Mouse (Mus musculus) stomach, embryonic 14.5 days (tissue): ENCODE measurements around the gene Fras1. TPM values are rescaled to one million over a fixed set of nuclear protein-coding genes. Genes with fewer than 3 reads are reported as not detected.

Experiments
- ATAC-seq: fragments of 200-750 bp; cut with Nextera tagmentation; 2 replicates; pipeline ENCODE4 v1.8.0; 2017; ENCODE audit warnings: low read depth, moderate TSS enrichment; ENCODE audit not compliant: insufficient number of reproducible peaks, insufficient read depth, low FRiP score
- H3K27ac ChIP-seq: fragments of 300-500 bp; sonication (generic); 2 replicates; pipeline ENCODE4 v1.5.1; 2014; ENCODE audit warnings: mild to moderate bottlenecking, low read length, moderate library complexity, mixed read lengths
- H3K27me3 ChIP-seq: fragments of 300-500 bp; sonication (generic); 2 replicates; pipeline ENCODE4 v1.6.1; 2014; ENCODE audit warnings: low read length, control low read depth, mixed read lengths; ENCODE audit not compliant: control insufficient read depth, insufficient read depth
- H3K36me3 ChIP-seq: fragments of 300-500 bp; sonication (generic); 2 replicates; pipeline ENCODE4 v1.6.1; 2014; ENCODE audit warnings: mild to moderate bottlenecking, control low read depth, low read length, moderate library complexity, mixed read lengths; ENCODE audit not compliant: control insufficient read depth, insufficient read depth
- H3K4me1 ChIP-seq: fragments of 300-500 bp; sonication (generic); 2 replicates; pipeline ENCODE4 v1.6.1; 2014; ENCODE audit warnings: low read length, control low read depth, mixed read lengths; ENCODE audit not compliant: control insufficient read depth, insufficient read depth
- H3K4me2 ChIP-seq: fragments of 300-500 bp; sonication (generic); replicated peaks from 2 replicates; pipeline ENCODE4 v1.6.1; 2014; ENCODE audit warnings: low read depth, low read length, control low read depth
- H3K4me3 ChIP-seq: fragments of 300-500 bp; sonication (generic); 2 replicates; pipeline ENCODE4 v1.5.1; 2014; ENCODE audit warnings: low read depth, low read length, control low read depth
- H3K9ac ChIP-seq: fragments of 300-500 bp; sonication (generic); replicated peaks from 2 replicates; pipeline ENCODE4 v1.6.1; 2014; ENCODE audit warnings: low read depth, mild to moderate bottlenecking, control low read depth, low read length, moderate library complexity, mixed read lengths
- H3K9me3 ChIP-seq: fragments of 300-500 bp; sonication (generic); 2 replicates; pipeline ENCODE4 v1.6.1; 2016; ENCODE audit warnings: low read depth, low read length, control low read depth; ENCODE audit not compliant: control insufficient read depth
- WGBS: fragments of 180-500 bp; shearing (Covaris S2); extraction: QIAGEN DNeasy Blood & Tissue Kit; methylation state at CpG from one replicate; pipeline ENCODE4 v1.1.7; 2014; 5-methylcytosine and 5-hydroxymethylcytosine counted together
- polyA plus RNA-seq: library from polyadenylated mRNA; unstranded; fragments of >200 nt; fragmentation: Nextera tagmentation; extraction: Ambion mirVana; gene quantifications from 2 replicates; pipeline ENCODE4 v1.2.1, GENCODE M21; 2014

Gene Fras1
- polyA plus RNA-seq, 1 experiment from 2014 or later = 64.2 TPM

- 82% methylated on average over 2 of the region's 2 CpGs for WGBS
- no peak overlapping the region for H3K4me2 ChIP-seq
- ATAC-seq = no peak
These were observed 246.5 kb downstream of the Fras1 start for GRCm38 (mm10) chr5:96620209-96620608.

DNA sequence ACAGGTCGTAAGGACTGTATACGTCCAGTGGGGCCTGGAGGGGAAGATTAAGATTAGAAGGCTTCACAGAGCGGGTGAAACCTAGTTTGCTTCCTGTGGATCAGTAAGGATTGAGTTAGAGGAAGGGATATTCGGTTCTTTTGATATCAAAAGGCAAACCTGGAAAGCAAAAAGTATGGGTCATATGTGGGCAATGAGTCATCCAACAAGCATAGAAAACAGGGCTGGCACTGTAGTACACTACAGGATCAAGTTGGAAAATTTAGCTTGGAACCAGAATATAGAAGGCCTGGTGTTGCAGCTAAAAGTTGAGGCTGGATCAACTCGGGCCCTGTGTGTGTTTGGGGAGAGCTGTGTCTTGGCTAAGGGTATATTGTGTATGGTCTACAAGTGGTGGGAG, 246.9 kb downstream of the Fras1 start:
- ATAC-seq = no peak
- Histone ChIP-seq H3K9ac (no peak overlapping the region), H3K27ac (no peak overlapping the region), H3K4me1 (no peaks in the 10 kb centered on the region; the same call in 1 of the 2 replicates), H3K4me3 (no peak overlapping the region), H3K4me2 (no peak overlapping the region), H3K27me3 (no peaks in the 10 kb centered on the region), H3K9me3 (no peaks in the 10 kb centered on the region), H3K36me3 (no peaks in the 10 kb centered on the region)
- 79% methylated on average over 5 of the region's 5 CpGs for WGBS

More at GRCm38 (mm10) chr5:96620209-96620608, 246.5 kb downstream of the Fras1 start:
- Histone ChIP-seq H3K27ac (no peak overlapping the region), H3K36me3 (no peaks in the 10 kb centered on the region), H3K4me1 (no peaks in the 10 kb centered on the region; the same call in 1 of the 2 replicates), H3K9me3 (no peaks in the 10 kb centered on the region), H3K9ac (no peak overlapping the region), H3K27me3 (no peaks in the 10 kb centered on the region), H3K4me3 (no peak overlapping the region)

GRCm38 (mm10) chr5:96622604-96623352, 249.0 kb downstream of the Fras1 start:
- peak overlapping the region; percentile 39; the same call in 1 of the 2 replicates for H3K27ac ChIP-seq
- H3K36me3 ChIP-seq = no peaks in the 10 kb centered on the region
- no peak overlapping the region for H3K4me3 ChIP-seq
- no peaks in the 10 kb centered on the region for H3K9me3 ChIP-seq
- no peaks in the 10 kb centered on the region; the same call in 1 of the 2 replicates for H3K4me1 ChIP-seq
- WGBS = 20% methylated on average over 5 of the region's 5 CpGs
- no peaks in the 10 kb centered on the region for H3K27me3 ChIP-seq
- no peak overlapping the region for H3K4me2 ChIP-seq
- peak; percentile 63; the same call in 1 of the 2 replicates for ATAC-seq
- H3K9ac ChIP-seq = no peak overlapping the region

DNA sequence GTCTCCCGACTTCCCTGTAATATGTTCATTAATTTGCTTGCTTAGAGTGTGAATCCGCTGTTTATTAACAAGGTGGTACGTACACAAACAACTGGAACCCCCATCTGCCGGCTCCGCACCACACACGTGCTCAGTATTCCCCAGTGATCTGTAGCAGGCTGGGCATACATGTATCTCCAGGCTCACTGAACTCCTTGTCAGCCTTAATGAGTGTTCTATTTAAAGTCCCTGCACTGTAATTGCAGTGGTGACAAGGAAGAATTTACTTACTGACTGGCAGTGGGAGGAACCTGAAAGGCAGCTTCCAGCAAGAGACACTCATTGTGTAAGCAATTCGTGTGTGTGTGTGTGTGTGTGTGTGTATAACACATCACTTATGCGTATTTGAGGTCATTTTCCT, 256.1 kb downstream of the Fras1 start:
- ATAC-seq = no peak
- WGBS = 69% methylated on average over 8 of the region's 8 CpGs
- Histone ChIP-seq H3K36me3 (no peaks in the 10 kb centered on the region), H3K27ac (no peak overlapping the region), H3K4me3 (no peak overlapping the region), H3K4me2 (no peak overlapping the region), H3K9me3 (no peaks in the 10 kb centered on the region), H3K9ac (no peak overlapping the region), H3K4me1 (no peaks in the 10 kb centered on the region), H3K27me3 (no peaks in the 10 kb centered on the region)

DNA sequence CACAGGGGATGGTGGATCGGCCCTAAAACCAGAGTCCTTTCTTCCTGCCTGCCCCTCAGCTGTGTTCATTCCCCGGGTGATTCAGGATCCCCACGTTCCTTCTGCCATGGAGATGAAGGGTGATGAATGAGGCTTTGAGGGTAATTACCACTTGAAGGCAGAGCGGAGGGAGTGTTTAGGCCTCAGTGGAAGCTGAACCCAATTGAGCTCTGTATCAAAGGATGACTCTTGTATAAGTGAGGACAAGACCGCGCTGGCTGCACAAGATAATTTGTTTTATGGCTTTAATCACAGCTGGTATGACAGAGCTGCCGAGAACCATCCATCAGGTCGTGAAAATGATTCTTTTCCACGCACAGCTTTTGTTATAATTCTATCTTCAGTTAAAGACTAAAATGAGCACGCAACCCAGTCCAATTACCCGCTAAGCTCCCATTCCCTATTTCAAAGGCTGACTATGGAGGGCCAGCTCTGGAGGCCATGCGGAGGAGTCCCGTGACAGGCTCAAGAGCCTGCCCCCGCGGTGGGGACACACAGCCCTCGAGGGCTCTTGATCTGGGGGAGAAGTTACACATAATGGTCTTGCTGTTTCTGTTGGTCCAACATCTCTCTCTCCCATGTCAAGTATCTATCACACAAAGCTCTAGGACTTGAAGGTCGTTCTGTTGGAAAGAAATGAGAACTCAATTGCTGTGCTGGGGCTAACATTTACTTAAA, 261.5 kb downstream of the Fras1 start:
- no peaks in the 10 kb centered on the region for H3K9me3 ChIP-seq
- no peaks in the 10 kb centered on the region for H3K27me3 ChIP-seq
- no peak overlapping the region for H3K4me2 ChIP-seq
- H3K27ac ChIP-seq = no peak overlapping the region
- no peak overlapping the region for H3K9ac ChIP-seq
- 65% methylated on average over 17 of the region's 17 CpGs for WGBS
- no peak for ATAC-seq
- no peak overlapping the region for H3K4me3 ChIP-seq
- no peaks in the 10 kb centered on the region for H3K4me1 ChIP-seq
- H3K36me3 ChIP-seq = peaks cover 6% of the 10 kb centered on the region

DNA sequence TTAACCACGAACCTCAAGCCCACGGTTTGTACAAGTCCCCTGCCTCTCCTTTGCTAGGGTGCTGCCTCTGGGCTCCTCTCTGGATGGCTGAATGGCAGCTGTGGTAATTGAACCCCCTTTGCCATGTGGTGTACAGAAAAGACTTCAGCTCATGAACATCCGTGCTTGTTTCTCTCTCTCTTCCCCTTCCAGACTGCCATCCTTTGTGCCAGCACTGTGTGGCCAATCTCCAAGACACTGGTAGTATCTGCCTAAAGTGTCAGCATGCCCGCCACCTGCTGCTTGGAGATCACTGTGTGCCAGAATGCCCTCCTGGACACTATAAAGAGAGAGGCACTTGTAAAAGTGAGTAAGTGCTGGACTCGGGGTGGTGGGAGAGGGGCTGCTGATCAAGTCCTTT, 262.1 kb downstream of the Fras1 start:
- Histone ChIP-seq H3K27ac (no peak overlapping the region), H3K4me1 (no peaks in the 10 kb centered on the region), H3K36me3 (peaks cover 6% of the 10 kb centered on the region), H3K4me2 (no peak overlapping the region), H3K9me3 (no peaks in the 10 kb centered on the region), H3K9ac (no peak overlapping the region), H3K27me3 (no peaks in the 10 kb centered on the region), H3K4me3 (no peak overlapping the region)
- 79% methylated on average over 5 of the region's 5 CpGs for WGBS
- ATAC-seq = no peak

DNA sequence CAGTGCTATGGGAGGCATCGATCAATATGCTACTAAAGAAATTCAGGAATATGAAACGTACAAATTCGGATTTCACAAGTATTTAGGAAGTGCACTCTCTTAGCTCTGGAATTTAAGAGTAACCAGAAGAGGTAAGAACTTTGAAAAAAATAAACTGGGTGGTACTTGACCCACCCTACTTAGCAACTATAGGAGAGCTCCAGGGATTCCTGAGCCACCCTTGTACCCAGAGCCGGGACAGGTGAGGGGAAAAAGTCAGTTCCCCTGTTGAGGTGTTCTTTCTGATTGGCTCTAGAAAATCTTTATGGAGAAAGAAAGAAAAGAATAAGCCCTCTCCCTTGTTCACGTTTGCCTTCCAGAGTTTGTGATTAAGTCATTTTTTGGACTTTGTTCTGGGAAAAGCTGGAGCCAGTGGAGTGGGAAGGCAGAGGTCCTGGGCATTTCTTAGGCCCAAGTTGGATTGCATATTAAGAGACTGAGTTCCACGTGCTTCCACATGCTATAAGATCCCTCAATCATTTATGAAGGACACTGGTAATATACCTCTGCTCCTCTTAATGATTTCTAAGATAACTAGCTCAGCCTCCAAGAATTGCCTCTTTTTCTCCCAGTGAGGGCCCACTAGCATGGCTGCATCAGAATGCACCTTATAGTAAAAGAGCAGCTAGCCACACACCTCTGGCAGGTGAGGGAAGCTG, 265.6 kb downstream of the Fras1 start:
- Histone ChIP-seq H3K9me3 (no peaks in the 10 kb centered on the region), H3K36me3 (peaks cover 11% of the 10 kb centered on the region), H3K27me3 (no peaks in the 10 kb centered on the region), H3K27ac (no peak overlapping the region), H3K4me1 (no peaks in the 10 kb centered on the region), H3K4me2 (no peak overlapping the region), H3K9ac (no peak overlapping the region), H3K4me3 (no peak overlapping the region)
- no peak for ATAC-seq
- WGBS = 77% methylated on average over 6 of the region's 6 CpGs

GRCm38 (mm10) chr5:96641297-96641696, 267.5 kb downstream of the Fras1 start:
- Histone ChIP-seq H3K9ac (no peak overlapping the region), H3K27ac (no peak overlapping the region), H3K36me3 (peaks cover 16% of the 10 kb centered on the region), H3K4me3 (no peak overlapping the region), H3K9me3 (no peaks in the 10 kb centered on the region), H3K27me3 (no peaks in the 10 kb centered on the region), H3K4me1 (no peaks in the 10 kb centered on the region), H3K4me2 (no peak overlapping the region)
- 97% methylated on average over 2 of the region's 2 CpGs for WGBS
- ATAC-seq = no peak
